Mouse (Mus musculus) myocyte (in vitro differentiated cells): ENCODE measurements around the gene Usp15. TPM values are rescaled to one million over a fixed set of nuclear protein-coding genes. Genes with fewer than 3 reads are reported as not detected.

Experiments
- H3K27me3 ChIP-seq: one replicate; pipeline ENCODE4 v1.6.1; 2011; ENCODE audit not compliant: control insufficient read depth, insufficient read depth, insufficient read length
- H3K36me3 ChIP-seq: one replicate; pipeline ENCODE4 v1.6.1; 2011; ENCODE audit not compliant: control insufficient read depth, insufficient read depth
- H3K4me2 ChIP-seq: one replicate; pipeline ENCODE4 v1.6.1; 2011; ENCODE audit warnings: low read depth, control low read depth
- H3K4me3 ChIP-seq: one replicate; pipeline ENCODE4 v1.5.1; 2011; ENCODE audit warnings: mild to moderate bottlenecking, control low read depth, moderate library complexity
- H3K79me2 ChIP-seq: one replicate; pipeline ENCODE4 v1.6.1; 2011; ENCODE audit not compliant: control insufficient read depth, insufficient read depth
- H3ac ChIP-seq: one replicate; pipeline ENCODE4 v1.6.1; 2011; ENCODE audit not compliant: control insufficient read depth, insufficient read length
- CEBPB ChIP-seq: IDR thresholded peaks from 2 replicates; pipeline ENCODE4 v1.6.1; 2011; ENCODE audit warnings: mild to moderate bottlenecking, moderate library complexity; ENCODE audit not compliant: poor library complexity, insufficient read depth, severe bottlenecking
- E2F4 ChIP-seq: IDR thresholded peaks from one replicate; pipeline ENCODE4 v1.6.1; 2011; ENCODE audit warnings: mild to moderate bottlenecking, control low read depth, moderate library complexity; ENCODE audit not compliant: insufficient read depth
- MAX ChIP-seq: IDR thresholded peaks from one replicate; pipeline ENCODE4 v1.6.1; 2011; ENCODE audit warnings: low read depth, mild to moderate bottlenecking, control low read depth
- MYOD1 ChIP-seq, 3 experiments: IDR thresholded peaks; one replicate each; pipeline ENCODE4 v1.6.1; 2011; ENCODE audit warnings: control low read depth in 2 of 3, low read depth in 2 of 3, mild to moderate bottlenecking in 2 of 3, moderate library complexity in 1 of 3; ENCODE audit not compliant: insufficient read length in 2 of 3, control insufficient read depth in 1 of 3
- MYOG ChIP-seq, 3 experiments: IDR thresholded peaks; one replicate each; pipeline ENCODE4 v1.6.1; 2011; ENCODE audit warnings: control low read depth in 2 of 3, low read depth in 2 of 3, mild to moderate bottlenecking in 2 of 3; ENCODE audit not compliant: insufficient read length in 2 of 3, control insufficient read depth in 1 of 3, insufficient read depth in 1 of 3
- POLR2A ChIP-seq: IDR thresholded peaks from one replicate; pipeline ENCODE4 v1.6.1; 2011; ENCODE audit warnings: low read depth, mild to moderate bottlenecking, control low read depth, moderate library complexity; ENCODE audit not compliant: insufficient read length
- POLR2AphosphoS2 ChIP-seq: IDR thresholded peaks from one replicate; pipeline ENCODE4 v1.6.1; 2011; ENCODE audit warnings: low read depth, control low read depth; ENCODE audit not compliant: insufficient read length
- REST ChIP-seq: IDR thresholded peaks from one replicate; pipeline ENCODE4 v1.6.1; 2011; ENCODE audit warnings: mild to moderate bottlenecking, control low read depth, moderate library complexity; ENCODE audit not compliant: insufficient read depth, insufficient read length
- SRF ChIP-seq: IDR thresholded peaks from one replicate; pipeline ENCODE4 v1.6.1; 2011; ENCODE audit warnings: low read depth; ENCODE audit not compliant: control insufficient read depth, insufficient read length
- TCF12 ChIP-seq: IDR thresholded peaks from one replicate; pipeline ENCODE4 v1.6.1; 2011; ENCODE audit warnings: mild to moderate bottlenecking, control low read depth; ENCODE audit not compliant: poor library complexity, insufficient read depth, severe bottlenecking
- TCF3 ChIP-seq: IDR thresholded peaks from one replicate; pipeline ENCODE4 v1.6.1; 2011; ENCODE audit warnings: low read depth, control low read depth; ENCODE audit not compliant: insufficient read length
- USF1 ChIP-seq: IDR thresholded peaks from one replicate; pipeline ENCODE4 v1.6.1; 2011; ENCODE audit warnings: low read depth, mild to moderate bottlenecking, control low read depth, moderate library complexity
- polyA plus RNA-seq: library from polyadenylated mRNA; unstranded; fragments of >200 nt; fragmentation: generic; extraction: Trizol; gene quantifications from one replicate; pipeline ENCODE4 v1.2.1, GENCODE M21; 2012; ENCODE audit warnings: missing spikeins

The Usp15 gene
- 18.7 TPM for polyA plus RNA-seq

DNA sequence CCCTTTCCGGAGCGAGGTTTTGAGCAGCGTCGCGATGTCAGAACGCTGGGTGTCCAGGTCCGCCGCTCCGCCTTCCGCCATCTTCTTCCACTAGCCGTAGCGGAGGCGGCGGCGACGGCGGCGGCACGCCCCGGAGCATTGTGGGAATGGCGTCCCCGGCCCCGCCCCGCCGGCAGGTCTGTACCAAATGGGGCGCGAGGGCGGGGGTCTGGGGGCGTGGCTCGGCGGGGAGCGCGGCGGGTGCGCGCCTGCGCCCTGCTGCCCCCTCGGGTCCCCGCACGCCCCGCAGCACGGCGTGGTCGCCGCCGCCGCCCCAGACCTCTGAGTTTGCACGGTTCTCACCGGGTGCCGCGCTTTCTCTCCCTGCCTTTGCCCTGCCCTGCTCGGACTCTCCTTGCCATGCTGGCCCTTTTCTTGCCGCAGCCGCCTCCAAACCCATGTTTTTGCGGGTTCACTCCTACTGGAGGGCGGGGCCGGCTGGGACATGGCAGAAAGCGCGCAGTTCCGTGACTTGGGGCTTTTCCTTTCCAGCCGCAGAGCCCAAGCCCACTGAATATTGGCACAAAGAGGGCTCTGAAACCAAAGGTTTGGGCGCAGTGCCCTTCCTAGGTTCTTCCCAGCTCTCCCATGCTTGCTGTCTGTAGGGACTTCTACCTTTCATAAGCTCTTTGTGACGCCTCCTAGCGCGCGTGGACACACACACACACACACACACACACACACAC, at the start of gene Usp15:
Gene Usp15 (minus strand): TSS at position 161 of the 725 bp plus-strand sequence.
- peak within 1 kb of the TSS; percentile 84 for H3K4me2 ChIP-seq
- peak within 1 kb of the TSS; percentile 62 for H3ac ChIP-seq
- peak within 1 kb of the TSS; percentile 57 for H3K4me3 ChIP-seq
- no peaks in the 10 kb centered on the region for H3K27me3 ChIP-seq
- peaks cover 43% of the 10 kb centered on the region for H3K79me2 ChIP-seq
- TF ChIP-seq POLR2AphosphoS2 (peak; percentile 92), POLR2A (peak; percentile 90), USF1 (no peak)
- H3K36me3 ChIP-seq: no peaks in the 10 kb centered on the region

DNA sequence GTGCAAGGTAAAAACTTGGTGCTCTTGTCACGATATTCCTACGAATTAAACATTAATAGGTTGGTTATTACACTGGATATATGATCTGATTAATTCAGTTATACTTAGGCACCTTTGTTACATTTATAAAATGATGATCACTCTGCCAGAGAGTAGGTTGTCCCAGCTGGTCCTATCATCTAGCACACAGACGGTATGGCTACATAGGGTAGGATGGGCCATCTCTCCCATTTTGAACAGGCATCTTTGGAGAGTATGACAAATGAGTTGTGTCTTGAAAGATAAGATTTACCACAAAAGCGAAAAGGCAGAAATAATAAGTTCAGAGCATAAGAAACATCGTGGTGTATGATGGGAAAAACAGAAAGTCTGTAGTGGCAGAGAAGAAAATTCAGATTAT, 32.6 kb upstream of the Usp15 start:
- H3K27me3 ChIP-seq: no peaks in the 10 kb centered on the region
- H3K4me2 ChIP-seq: no peak overlapping the region
- no peak overlapping the region for H3K4me3 ChIP-seq
- H3ac ChIP-seq: no peak overlapping the region
- no peaks in the 10 kb centered on the region for H3K79me2 ChIP-seq
- TF ChIP-seq TCF3 (no peak), CEBPB (no peak), TCF12 (no peak), USF1 (no peak), MYOG (IDR thresholded peaks at IDR 0.05; ENCODE audit: control insufficient read depth in 1 of 3, insufficient read depth in 1 of 3, insufficient read length in 2 of 3, low read depth in 2 of 3) (no peak), POLR2A (no peak), REST (no peak), POLR2AphosphoS2 (no peak), MYOD1 (IDR thresholded peaks at IDR 0.05; ENCODE audit: control insufficient read depth in 1 of 3, insufficient read length in 2 of 3, low read depth in 2 of 3) (no peak), E2F4 (no peak), SRF (no peak), MAX (no peak)
- no peaks in the 10 kb centered on the region for H3K36me3 ChIP-seq

DNA sequence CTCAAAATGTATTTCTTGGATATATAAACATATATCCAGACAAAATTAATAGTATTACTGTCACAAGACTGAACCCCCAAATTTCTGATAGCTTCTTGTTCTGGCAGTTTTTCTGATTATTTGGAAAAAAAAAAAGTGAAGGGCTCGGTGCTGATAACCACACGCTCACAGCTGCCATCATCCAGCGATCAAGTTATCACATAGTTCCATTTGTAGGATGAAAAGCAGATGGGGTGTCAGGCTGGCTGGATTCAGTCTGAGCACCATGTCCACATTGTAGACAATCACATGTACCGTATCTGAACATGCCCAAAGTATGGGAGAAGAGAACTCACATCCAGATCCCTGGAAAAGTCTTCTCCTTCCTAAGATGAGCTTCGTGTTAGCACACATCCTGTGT, 26.0 kb upstream of the Usp15 start:
- Histone ChIP-seq H3K79me2 (no peaks in the 10 kb centered on the region), H3K4me3 (no peak overlapping the region), H3K4me2 (no peak overlapping the region), H3K27me3 (no peaks in the 10 kb centered on the region), H3K36me3 (no peaks in the 10 kb centered on the region), H3ac (no peak overlapping the region)
- TF ChIP-seq TCF12 (no peak), USF1 (no peak), TCF3 (no peak), POLR2AphosphoS2 (no peak), MYOG (IDR thresholded peaks at IDR 0.05; ENCODE audit: control insufficient read depth in 1 of 3, insufficient read depth in 1 of 3, insufficient read length in 2 of 3, low read depth in 2 of 3) (no peak), MAX (no peak), E2F4 (no peak), SRF (no peak), POLR2A (no peak), MYOD1 (IDR thresholded peaks at IDR 0.05; ENCODE audit: control insufficient read depth in 1 of 3, insufficient read length in 2 of 3, low read depth in 2 of 3) (no peak), REST (no peak)

DNA sequence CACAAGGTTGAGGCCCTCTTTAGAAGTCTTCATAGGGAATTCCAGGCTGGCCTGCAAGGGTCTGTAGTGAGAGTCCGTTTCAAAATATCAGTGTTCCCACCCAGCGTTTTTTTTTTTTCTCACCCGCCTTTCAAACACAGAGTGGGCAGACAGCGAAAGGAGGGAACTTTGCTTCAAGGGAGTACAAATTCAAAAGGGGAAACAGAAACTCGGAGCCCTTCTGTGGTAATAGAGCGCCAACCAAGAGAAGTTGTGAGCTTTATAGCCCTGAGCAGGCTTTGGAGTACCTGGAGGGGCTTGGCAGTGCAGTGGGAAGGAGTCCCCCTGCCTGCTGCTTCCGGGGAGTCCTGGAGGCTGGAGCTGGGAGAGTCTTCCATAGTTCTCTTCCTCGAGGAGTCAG, 12.7 kb upstream of the Usp15 start:
- Histone ChIP-seq H3K79me2 (no peaks in the 10 kb centered on the region), H3K4me3 (no peak overlapping the region), H3K4me2 (peak overlapping the region; percentile 49), H3K27me3 (no peaks in the 10 kb centered on the region), H3K36me3 (no peaks in the 10 kb centered on the region), H3ac (no peak overlapping the region)
- TF ChIP-seq E2F4: no peak

DNA sequence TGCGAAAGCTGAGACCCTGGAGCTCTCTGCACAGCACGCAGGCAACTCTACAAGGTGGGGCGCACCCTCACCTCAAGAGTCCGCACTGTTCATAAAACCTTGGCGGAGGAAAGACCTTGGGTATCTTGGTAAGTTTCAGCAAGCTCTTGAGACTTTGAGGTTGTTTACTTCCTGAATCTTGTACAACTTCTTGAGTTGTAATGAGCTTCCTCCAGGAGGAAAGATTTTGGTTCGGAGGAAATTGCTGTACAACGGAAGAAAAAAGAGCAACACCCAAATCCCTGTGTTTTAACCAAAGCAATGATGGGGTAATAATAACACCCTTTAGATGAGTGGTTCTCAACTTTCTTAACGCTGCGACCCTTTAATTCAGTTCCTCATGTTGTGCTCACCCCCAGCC, 11.5 kb upstream of the Usp15 start:
- no peak overlapping the region for H3ac ChIP-seq
- H3K27me3 ChIP-seq: no peaks in the 10 kb centered on the region
- no peak overlapping the region for H3K4me2 ChIP-seq
- H3K36me3 ChIP-seq: no peaks in the 10 kb centered on the region
- TF ChIP-seq E2F4 (no peak), MAX (no peak), TCF3 (no peak), MYOG (IDR thresholded peaks at IDR 0.05; ENCODE audit: control insufficient read depth in 1 of 3, insufficient read depth in 1 of 3, insufficient read length in 2 of 3, low read depth in 2 of 3) (no peak), SRF (no peak), TCF12 (no peak), MYOD1 (IDR thresholded peaks at IDR 0.05; ENCODE audit: control insufficient read depth in 1 of 3, insufficient read length in 2 of 3, low read depth in 2 of 3) (no peak), CEBPB (no peak)
- no peaks in the 10 kb centered on the region for H3K79me2 ChIP-seq
- no peak overlapping the region for H3K4me3 ChIP-seq
